Mouse (Mus musculus) MEL (cell line): Measurements from ENCODE around the gene Rhbdd2.

Experiments used
- CTCF ChIP-seq, 3 experiments: IDR thresholded peaks in 2 of 3; conservative IDR thresholded peaks in 1 of 3; 2 replicates each; pipeline ENCODE4 v1.5.1; 2011 to 2012; ENCODE audit warnings: low read length in 3 of 3, low read depth in 2 of 3, mild to moderate bottlenecking in 2 of 3, improper control_type of control experiment in 1 of 3, inconsistent platforms in 1 of 3, mixed read lengths in 1 of 3, moderate library complexity in 1 of 3; ENCODE audit not compliant: control insufficient read depth in 1 of 3, insufficient read depth in 1 of 3, poor library complexity in 1 of 3, severe bottlenecking in 1 of 3
- ELF1 ChIP-seq: IDR thresholded peaks from 2 replicates; pipeline ENCODE4 v1.6.1; 2014; ENCODE audit warnings: low read depth, mild to moderate bottlenecking, inconsistent platforms, low read length, improper control_type of control experiment, moderate library complexity
- EP300 ChIP-seq, 2 experiments: IDR thresholded peaks; 2 replicates each; pipeline ENCODE4 v1.6.1; 2011; ENCODE audit warnings: improper control_type of control experiment in 2 of 2, low read length in 2 of 2, low read depth in 1 of 2, mild to moderate bottlenecking in 1 of 2
- POLR2A ChIP-seq, 2 experiments: IDR thresholded peaks; 2 replicates each; pipeline ENCODE4 v1.6.1; 2011 to 2012; ENCODE audit warnings: low read length in 2 of 2, mild to moderate bottlenecking in 2 of 2, control low read depth in 1 of 2, improper control_type of control experiment in 1 of 2, low read depth in 1 of 2, moderate library complexity in 1 of 2; ENCODE audit not compliant: control insufficient read depth in 1 of 2, insufficient read depth in 1 of 2, poor library complexity in 1 of 2
- TAL1 ChIP-seq: IDR thresholded peaks from 2 replicates; pipeline ENCODE4 v1.6.1; 2012; ENCODE audit warnings: mild to moderate bottlenecking, inconsistent platforms, low read length, moderate library complexity, mixed read lengths

GRCm38 (mm10) chr5:135674349-135674775 lies 41.9 kb downstream of the Rhbdd2 start:
- TF ChIP-seq POLR2A (IDR thresholded peaks at IDR 0.05; ENCODE audit: control insufficient read depth in 1 of 2, insufficient read depth in 1 of 2, low read depth in 1 of 2, low read length in 2 of 2, poor library complexity in 1 of 2) = no peak
- TF ChIP-seq CTCF (IDR thresholded peaks at IDR 0.05 in 2 of 3, conservative IDR thresholded peaks at IDR 0.05 in 1 of 3; ENCODE audit: control insufficient read depth in 1 of 3, insufficient read depth in 1 of 3, low read depth in 2 of 3, low read length in 3 of 3, poor library complexity in 1 of 3, severe bottlenecking in 1 of 3) = no peak
- no peak for TF ChIP-seq ELF1
- TF ChIP-seq TAL1 = no peak
- TF ChIP-seq EP300 (IDR thresholded peaks at IDR 0.05; ENCODE audit: low read depth in 1 of 2, low read length in 2 of 2) = no peak
